Mouse (Mus musculus) left cerebral cortex, adult 11 months (tissue): Measurements from ENCODE around the gene Cad.

Source experiments
- DNase-seq: peaks from one replicate; pipeline ENCODE4 v3.0.0; 2022; ENCODE audit warnings: low spot score

Gene Cad

GRCm38 (mm10) chr5:31110781-31111180 is 56.2 kb downstream of the Cad start:
- DNase-seq = no peak

- DNase-seq = no peak
These were observed 61.8 kb downstream of the Cad start, which contains the start of gene Trim54 for GRCm38 (mm10) chr5:31116354-31116753. TSS of gene Trim54 (plus strand) at chr5:31116712.

- DNase-seq = no peak
These were observed 62.3 kb downstream of the Cad start for GRCm38 (mm10) chr5:31116912-31117311.

GRCm38 (mm10) chr5:31121111-31121510 is 66.5 kb downstream of the Cad start:
- DNase-seq = peak; percentile 26

DNA sequence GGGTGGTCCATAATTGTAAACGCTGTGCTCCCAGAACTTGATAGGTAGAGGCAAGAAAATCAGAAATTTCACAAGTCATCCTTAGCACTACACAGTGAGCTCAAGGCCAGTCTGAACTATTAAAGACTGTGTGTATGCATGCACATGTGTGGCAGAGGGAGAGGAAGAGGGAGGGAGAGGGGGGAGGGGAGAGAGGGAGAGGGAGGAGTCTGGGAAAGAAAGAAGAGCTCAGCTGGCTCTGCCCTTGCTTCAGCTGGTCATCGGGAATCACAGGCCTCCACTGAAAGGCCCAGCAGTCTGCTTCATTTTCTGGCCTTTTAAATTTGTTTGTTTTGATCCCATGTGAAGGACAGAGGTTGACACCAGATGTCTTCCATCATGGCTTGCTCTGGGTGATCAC is 68.9 kb downstream of the Cad start:
- no peak for DNase-seq

- DNase-seq = no peak
These were observed 71.5 kb downstream of the Cad start for GRCm38 (mm10) chr5:31126050-31126449.
